Mouse (Mus musculus): ENCODE measurements around the gene Med13l.

DNA sequence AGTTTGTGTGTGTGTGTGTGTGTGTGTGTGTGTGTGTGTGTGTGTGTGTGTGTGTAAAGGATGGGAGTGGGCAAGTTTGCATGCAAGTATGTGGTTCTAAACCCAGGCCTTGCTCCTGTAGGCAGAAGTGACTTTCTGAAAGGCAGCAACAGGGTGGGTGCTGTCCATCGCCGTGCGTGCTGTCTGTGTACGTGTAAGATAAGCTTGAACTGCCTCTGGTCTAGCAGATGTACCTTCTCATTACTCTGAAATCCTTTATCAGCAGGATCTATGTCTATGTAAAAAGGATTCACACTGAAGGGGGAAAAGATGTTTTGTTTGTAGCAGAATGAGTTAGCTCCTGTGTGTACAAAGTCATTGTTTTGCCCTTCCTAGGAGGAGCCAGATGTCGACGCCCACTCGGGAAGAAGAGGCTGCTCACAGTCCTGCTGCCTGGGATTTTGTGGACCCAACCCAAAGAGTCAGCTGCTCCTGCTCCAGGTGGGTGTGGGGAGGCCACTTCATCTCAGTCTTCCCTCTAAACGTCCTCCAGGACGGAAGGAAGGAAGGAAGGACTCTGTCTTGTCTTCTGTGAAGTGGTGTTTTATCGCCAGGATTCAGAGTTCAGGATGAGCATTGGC, 165.5 kb downstream of the Med13l start:
- TF ChIP-seq POLR2A (IDR thresholded peaks at IDR 0.05; ENCODE audit: extremely low read depth, insufficient read depth, low read length) (no peak), CTCF (IDR thresholded peaks at IDR 0.05; ENCODE audit: low read depth, low read length) (no peak)

Data from liver, adult 2 months (tissue).